Mouse (Mus musculus): ENCODE measurements around the gene Rho.

Rho gene

GRCm38 (mm10) chr6:115956418-115956921 lies 24.9 kb downstream of the Rho start:
- no peak for DNase-seq (ENCODE audit: low read depth, low spot score)

GRCm38 (mm10) chr6:115956922-115957601 lies 25.5 kb downstream of the Rho start:
- DNase-seq (ENCODE audit: low read depth, low spot score): no peak

DNA sequence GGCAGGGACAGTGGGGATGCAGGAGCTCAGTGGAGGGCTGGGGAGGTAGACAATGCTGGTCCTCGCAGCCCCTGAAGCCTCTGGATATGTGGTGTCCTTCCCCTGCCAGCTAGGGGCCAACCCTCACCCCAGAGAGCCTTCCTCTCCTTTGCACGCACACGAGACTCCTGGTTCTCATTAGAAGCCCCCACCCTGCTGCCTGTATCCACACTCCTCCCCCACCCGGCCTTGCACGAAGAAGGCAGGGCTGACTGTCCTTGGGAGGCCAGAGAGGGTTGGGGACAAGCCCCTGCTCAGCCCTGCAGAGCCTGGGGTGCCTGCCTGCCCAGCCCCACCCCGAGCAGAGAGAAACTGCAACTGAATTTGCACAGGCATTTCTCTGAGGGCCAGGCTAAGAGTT lies 26.1 kb downstream of the Rho start:
- no peak for DNase-seq (ENCODE audit: low read depth, low spot score)

DNA sequence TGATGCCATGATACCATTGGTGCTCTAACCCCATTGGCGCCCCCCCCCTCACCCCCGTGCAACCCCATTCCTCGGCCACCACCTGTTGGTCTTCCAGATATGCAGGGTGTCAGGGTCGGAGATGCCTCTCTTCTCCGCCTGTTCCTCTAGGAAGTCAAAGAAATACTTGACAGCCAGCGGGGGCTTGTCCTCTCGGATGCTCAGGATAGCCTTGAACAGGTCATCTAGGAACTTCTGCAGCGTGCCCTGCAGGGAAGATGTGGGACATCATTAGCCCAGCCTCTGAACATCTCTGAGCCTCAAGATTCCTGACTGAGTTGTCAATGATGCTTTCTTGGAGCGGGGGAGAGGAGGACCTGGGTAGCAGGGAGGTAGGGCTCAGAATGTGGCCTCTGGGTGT lies 26.9 kb downstream of the Rho start:
- no peak for DNase-seq (ENCODE audit: low read depth, low spot score)

- no peak for DNase-seq (ENCODE audit: low read depth, low spot score)
Measured at GRCm38 (mm10) chr6:115959151-115959691, 27.7 kb downstream of the Rho start.

- no peak for DNase-seq (ENCODE audit: low read depth, low spot score)
Measured at GRCm38 (mm10) chr6:115960322-115960721, 28.8 kb downstream of the Rho start.

DNA sequence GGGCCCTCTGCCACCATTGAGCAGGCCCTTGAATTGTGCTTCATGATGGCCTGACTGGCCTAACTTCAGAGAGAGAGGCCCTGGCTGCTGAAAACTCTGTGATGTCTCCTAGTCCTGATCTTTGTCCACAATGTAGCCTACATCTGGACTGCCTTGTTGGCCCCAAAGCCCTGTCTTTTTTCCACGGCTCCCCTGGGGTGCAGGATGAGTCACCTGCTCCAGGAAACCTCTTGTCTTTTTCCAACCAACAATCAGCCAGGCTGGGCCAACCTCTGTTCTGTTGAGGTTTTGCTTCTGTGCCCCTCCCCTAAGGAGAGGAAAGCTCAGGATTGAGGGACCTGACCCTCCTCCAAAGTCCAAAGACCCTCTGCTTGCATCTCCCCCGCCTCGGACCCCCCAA lies 30.2 kb downstream of the Rho start:
- DNase-seq (ENCODE audit: low read depth, low spot score): no peak

DNA sequence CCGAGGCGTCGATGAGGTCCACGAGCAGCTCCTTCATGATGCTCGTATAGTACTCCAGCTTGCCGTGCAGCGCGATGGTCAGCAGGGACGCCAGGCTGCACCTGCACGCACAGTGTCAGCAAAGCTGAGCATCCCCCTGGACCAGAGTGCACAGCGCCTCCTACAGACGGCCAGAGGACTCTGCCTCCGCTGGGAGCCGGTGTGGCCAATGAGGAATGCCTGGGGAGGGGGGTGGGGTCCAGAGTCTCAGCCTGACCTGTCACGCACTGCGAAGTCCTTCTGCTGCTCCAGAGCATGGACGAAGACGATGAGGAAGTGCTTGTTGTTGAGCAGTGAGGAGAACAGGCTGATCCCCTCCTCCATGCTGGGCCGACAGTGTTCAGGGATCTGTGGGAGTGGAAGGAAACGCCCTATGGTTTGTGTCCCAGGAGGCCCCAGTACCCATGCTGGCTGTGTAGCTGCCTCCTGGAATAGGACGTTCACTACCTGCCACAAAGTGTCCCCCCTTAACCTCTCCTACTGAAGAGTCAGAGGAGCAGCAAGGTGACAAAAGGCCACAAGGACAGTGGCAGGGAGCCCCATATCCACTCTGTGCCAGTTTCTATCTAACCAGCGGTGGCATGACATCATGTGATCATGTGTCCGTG lies 31.0 kb downstream of the Rho start:
- DNase-seq (ENCODE audit: low read depth, low spot score): peak; percentile 63

DNA sequence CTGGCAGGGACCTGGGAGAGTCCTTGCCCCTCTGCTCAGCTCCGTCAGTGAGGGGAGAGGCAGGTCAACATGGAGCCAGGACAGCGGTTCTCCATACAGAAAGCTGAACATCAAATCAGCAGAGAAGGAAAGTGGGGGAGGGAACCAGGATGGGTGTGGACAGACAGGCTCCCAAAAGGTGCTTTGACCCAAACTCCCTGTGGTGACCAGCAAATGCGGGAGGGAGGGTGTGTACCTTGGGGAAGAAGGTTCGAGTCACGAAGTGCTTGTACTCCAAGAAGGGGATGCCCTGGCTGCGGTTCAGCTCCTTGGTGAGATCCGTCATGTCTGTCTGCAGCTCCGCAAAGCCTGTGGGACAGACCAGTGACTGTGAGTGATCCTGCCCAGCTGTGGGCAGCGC lies 32.1 kb downstream of the Rho start:
- DNase-seq (ENCODE audit: low read depth, low spot score): no peak

DNA sequence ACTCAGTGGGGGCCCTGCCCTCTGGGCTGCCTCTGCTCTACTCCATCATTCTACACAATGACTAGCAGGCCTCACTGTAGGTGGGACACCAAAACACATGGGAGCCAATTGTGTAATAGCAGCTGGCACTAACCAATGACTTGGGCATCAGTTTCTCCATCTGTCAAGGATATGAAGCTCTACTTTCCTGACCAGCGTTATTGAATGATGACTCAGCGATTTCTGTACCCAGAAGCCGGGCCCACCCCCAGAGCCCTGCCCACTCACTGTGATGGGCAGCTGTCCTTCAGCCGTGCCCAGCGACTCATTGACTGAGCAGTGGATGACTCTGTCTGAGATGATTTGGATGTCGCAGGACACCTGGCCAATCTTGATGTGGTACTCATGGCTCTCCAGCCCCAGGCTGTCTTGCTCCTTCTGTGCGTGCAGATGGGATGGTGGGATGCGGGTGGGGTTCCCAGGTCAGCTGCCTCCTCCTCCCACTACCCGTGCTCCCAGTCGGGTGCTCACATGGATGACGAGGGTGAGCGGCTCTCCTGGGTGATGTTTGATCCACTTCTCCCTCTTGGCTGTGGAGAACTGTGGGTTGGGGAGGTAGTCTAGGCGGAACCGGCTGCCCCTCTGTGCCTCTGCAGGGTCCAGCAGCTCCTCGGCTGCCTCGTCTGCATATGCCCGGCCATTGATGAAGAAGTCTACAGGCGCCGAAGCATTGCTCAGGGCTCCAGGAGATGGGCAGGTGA lies 34.8 kb downstream of the Rho start:
- DNase-seq (ENCODE audit: low read depth, low spot score): no peak

DNA sequence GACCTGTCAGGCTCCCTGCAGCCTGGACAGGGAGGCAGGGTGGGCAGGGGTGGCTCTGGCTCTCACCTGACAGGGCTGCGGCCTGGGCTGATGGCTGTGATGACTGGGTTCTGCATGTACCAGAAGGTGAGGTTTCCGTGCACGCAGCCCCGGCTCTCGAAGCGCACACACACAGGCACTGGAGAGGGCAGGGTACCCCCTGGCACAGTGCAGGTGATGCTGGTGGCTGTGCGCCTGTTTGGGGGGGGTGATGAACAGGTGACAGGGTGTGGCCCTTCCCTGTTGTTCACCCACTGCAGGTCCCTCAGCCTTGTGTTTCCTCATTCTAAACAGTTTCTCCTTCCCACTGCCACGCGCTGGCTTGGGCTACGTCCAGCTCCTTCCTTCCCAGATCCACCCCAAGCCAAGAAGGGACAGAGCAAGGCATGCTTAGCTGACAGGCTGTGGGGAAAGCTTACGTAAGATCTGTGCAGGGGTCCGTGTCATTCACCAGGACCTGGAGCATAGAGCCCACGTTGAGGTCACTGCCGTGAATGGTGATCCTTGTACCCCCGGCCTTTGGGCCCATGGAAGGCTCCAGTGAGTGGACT lies 35.8 kb downstream of the Rho start:
- DNase-seq (ENCODE audit: low read depth, low spot score): no peak

- DNase-seq (ENCODE audit: low read depth, low spot score): no peak
Measured at GRCm38 (mm10) chr6:115968086-115968485, 36.5 kb downstream of the Rho start.

- no peak for DNase-seq (ENCODE audit: low read depth, low spot score)
Measured at GRCm38 (mm10) chr6:115968700-115969099, 37.2 kb downstream of the Rho start.

DNA sequence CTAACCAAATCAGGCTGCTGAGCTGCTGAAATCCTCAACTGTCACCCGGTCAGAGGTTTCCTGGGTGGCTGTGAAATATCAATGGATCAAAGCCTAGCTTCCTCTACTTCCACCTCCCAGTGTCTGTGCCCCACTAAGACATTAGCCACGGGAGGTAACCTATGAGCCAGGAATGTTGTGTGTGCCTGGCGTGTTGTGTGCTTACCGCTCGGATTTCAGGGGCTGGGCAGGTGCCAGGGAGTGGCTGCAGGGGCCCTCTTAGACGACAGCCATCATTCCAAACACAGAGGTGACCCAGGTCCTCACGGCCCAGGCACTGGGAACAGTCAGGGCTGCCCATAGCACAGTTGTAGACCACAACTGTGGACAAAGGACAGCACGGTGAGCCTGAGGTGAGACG lies 37.6 kb downstream of the Rho start:
- DNase-seq (ENCODE audit: low read depth, low spot score): no peak

GRCm38 (mm10) chr6:115969952-115970351 lies 38.4 kb downstream of the Rho start:
- no peak for DNase-seq (ENCODE audit: low read depth, low spot score)

- DNase-seq (ENCODE audit: low read depth, low spot score): no peak
Measured at GRCm38 (mm10) chr6:115971273-115972060, 39.9 kb downstream of the Rho start.

- DNase-seq (ENCODE audit: low read depth, low spot score): no peak
Measured at GRCm38 (mm10) chr6:115972083-115972764, 40.7 kb downstream of the Rho start.

DNA sequence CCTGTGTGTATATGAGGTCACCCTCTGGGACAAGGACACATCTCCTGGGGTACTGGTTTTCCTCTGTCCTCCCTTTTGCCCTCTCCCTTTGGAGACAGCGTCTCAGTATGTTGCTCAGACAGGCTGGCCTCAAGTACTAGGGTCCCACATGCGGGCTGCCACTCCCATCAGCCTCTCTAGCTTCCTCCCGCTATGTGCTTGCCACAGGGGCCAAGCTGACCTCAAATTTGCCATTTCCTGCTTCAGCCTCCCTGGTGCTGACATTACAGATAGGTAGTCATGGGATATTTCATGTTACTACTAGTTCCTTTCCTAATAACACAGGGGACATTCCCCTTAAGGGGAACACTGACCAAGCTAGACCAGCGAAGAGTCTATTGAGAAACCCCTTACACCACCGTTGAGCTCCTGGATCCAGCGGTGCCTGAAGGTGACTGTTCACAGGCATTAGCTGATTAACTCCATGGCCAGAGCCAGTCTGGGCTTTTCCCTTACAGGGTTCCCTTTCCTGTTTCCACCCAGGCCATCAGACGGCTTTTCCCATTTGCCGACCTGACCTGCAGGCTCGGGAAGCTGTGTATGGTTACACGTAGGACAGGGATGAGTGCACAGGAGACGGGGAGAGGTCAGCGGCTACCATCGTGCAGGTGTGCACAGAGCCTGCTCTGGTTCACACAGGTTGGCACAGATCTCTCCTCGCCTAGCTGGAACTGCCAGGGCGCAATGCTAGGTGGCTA lies 41.8 kb downstream of the Rho start:
- DNase-seq (ENCODE audit: low read depth, low spot score): no peak

DNA sequence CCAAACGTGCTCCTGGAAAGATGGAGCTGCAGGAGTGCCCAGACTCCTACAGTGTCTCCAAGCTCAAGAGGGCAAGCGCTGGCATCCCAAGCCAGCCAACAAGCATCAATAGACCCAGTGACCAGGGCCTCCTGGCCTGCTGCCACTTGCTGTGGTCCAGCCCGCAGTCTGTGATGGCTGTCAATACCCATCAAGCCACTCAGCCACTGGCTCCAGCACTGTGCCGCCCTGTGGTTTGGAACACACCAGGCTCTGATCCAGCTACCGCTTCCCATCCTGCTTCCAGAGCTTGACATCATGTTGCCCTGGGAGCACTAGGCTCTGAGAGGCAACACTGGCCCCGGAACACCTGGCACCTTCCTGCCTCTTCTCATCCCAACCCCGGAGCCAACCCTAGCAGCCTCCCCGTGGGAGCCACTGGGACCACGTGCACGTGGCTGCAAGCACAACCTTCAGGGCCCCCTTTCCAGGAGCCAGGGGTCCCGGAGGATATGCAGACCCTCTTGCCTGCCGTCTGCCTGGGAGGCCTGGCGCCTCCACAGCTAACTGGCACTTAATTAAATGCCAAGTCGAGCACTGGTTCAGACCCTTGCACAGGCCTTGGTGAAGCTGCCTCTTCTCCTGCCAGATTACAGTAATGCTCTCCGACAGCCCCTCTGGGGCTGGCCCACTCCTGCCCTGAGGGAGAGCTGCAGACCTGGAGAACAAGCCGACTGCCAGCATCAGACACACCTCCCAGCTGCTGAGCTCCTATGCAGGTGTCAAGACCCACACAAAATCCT lies 42.5 kb downstream of the Rho start:
- no peak for DNase-seq (ENCODE audit: low read depth, low spot score)

All from mesoderm, embryonic 11.5 days (tissue).